Mouse (Mus musculus): ENCODE measurements at regions not wholly inside any gene's neighbourhood (a gene's known extent, or its start where the extent isn't known, plus 50 kb on each side); places are given as distances from the start of the nearest gene placed in this dataset.

DNA sequence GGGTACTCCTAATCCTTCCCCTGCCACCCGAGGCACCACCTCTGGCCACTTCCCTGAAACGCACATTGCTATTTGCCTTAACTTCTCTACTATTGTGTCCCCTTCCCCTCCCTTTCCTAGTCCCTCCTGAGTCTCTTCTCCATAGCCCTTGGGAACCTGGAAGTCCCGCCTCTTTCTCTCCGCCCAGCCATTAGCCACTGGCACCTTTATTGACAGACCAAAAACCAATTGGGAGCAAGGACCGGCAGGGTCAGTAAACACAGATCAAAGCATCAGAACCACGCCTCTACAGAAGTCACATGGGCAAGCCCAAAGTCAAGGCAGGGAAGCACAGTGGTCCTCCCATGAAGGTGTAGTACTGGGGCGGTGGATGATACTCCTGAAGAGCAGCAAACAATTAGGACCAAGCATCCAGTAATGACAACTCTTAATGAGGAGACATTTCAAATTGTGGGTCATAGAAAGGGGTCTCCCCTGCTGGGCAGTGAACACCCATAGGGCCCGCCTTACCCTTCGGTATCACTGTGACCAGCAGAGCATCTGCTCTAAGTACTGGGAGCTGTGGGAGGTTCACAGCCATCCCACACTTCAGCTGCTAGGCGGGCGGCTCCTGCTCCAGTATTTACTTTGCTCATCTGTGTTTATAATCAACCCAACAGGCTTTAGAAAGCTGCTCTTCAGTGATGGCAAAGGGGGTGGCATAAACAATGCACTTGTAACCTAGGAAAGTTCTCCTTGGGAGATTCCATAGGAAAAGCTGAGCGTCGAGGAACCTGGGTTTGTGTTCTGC lies 226.5 kb upstream of the Mphosph6 start:
- DNase-seq (ENCODE audit: low spot score): no peak

GRCm38 (mm10) chr8:118023451-118023850 lies 221.7 kb upstream of the Mphosph6 start:
- no peak for DNase-seq (ENCODE audit: low spot score)

- DNase-seq (ENCODE audit: low spot score): no peak
Observed at GRCm38 (mm10) chr8:118021978-118022377, 220.2 kb upstream of the Mphosph6 start.

DNA sequence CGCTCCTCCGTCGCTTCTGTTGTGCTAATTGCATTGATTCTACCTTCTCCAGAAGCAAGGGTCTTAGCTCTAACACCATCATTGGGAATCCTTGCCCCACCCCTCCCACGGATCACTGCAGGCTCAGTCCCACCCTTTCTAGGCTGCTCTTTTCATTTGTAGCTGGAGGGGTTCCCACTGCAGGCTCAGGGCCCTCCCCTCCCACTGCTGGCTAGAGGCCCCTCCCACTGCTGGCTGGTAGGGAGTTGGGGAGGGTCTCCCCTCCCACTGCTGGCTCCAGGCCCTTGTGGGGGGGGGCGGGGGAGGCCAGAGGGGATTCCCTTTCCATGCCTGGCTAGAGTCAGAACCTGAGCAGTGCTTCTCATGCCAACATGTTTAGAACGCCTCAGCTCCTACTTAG lies 215.5 kb upstream of the Mphosph6 start:
- DNase-seq (ENCODE audit: low spot score): no peak

GRCm38 (mm10) chr8:118005186-118005585 lies 203.4 kb upstream of the Mphosph6 start:
- DNase-seq (ENCODE audit: low spot score): no peak

DNA sequence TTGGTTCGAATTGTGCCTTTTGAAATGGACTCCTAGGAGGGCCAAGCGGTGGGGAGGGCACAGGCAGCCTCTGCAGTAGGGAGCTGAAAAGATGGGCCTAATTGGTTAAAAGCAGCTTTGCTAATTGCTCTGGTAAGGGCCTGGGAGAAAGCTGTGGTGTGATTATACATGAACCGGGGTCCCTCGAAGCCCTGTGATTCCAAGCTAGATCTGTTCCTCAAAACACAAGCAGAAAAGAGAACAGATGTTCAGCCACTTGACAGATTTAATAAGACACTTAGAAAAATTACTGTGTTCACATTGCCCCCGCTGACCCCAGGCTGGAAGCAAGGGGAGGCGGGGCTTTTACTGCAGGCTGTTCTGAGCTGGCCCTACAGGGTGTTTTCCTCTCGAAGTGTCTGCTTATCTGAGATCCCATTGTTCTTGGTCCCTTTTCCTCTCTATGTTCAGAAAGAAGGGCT lies 202.7 kb upstream of the Mphosph6 start:
- no peak for DNase-seq (ENCODE audit: low spot score)

- DNase-seq (ENCODE audit: low spot score): no peak
Observed at GRCm38 (mm10) chr8:118001138-118001537, 199.4 kb upstream of the Mphosph6 start.

GRCm38 (mm10) chr8:117991826-117992225 lies 190.1 kb upstream of the Mphosph6 start:
- DNase-seq (ENCODE audit: low spot score): no peak

DNA sequence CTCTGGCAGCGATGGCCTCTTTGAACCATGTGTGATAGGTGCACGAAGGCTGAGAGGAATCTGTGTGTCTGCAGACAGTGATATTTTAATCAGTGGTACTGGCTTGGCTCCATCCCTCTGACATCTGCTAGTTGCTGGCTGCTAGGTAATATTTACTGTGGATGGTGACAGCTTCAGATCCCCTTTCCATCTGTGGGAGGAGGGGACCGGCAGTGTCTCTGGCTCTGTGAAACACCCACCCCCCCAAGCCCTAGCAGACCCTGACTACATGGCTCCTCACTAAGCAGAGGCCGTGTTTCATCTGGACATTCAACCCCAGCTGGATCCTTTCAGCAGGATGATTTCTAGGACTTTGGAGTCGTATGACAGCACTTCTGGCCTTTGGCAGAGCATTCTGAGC lies 187.0 kb upstream of the Mphosph6 start:
- DNase-seq (ENCODE audit: low spot score): no peak

DNA sequence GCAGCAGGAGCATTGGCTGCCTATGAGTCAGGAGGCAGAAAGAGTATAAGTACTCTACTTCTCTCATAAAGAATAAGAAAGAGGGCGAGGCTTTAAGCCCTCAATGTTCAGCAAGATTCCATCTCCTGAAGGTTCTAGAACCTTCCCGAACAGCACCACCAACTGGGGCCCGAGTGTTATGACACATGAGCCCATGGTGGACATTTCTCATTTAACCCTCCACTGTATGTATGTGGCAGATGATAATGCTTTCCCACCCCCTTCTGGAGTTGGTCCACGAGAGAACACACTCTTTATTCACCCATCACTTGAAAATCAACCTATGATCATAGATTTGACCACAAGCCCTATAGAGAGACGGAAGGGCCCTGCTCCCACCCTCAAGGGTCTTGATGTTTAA lies 166.6 kb upstream of the Mphosph6 start:
- DNase-seq (ENCODE audit: low spot score): no peak

DNA sequence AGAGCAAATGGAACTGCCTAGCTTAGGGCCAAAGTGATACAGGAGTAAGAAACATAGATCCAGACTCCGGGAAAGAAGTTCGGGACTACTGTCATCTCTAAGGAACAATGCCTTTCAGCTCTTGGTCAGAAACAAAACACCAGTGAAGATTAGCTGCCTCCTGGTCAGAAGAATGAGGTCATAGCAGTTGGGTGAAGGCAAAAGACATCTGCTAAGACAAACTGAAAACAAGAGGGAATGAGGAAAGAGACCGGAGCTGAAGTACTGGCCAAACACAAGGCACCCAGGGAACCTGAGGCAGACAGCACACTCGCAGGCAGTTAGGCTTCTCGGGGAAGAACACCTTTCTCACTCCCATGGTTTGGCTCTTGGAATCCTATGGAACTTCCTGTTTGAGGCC lies 164.8 kb upstream of the Mphosph6 start:
- no peak for DNase-seq (ENCODE audit: low spot score)

DNA sequence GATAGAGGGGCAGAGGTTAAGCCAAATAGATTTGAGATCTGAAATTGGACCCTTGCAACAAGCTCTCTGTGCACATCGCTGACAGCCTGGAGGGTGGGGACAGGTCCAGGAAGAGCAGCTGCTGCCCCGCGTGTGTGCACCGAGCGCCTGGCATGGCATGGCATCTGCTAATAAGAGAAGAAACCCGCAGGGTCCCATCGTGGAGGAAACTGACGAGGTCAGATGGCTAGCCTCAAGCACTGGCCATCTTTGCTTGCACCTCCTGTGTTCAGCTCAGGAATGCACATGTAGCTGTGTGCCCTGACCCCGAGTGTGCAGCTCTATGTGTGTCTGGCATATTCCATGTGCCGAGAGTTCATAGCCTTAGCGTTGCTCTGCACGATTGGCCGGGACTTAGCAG lies 161.7 kb upstream of the Mphosph6 start:
- DNase-seq (ENCODE audit: low spot score): no peak

DNA sequence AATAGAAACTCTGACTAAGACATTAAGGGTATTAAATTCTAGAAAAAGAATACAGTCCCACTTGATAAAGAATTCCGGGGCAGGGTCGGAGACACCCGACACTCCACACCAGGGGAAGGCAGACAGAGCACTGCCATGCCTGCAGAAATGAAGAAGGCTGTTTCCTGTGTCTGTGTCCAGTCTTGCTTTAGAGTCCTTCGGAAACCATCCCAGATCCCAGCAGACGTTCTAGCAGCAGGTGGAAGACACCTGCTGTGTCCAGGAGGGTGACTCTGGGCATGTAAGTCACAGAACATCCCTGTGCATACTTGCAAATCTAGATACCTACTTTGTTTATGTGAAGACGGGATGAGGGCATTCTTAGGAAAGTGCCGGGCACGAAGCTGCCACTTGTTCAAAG lies 160.9 kb upstream of the Mphosph6 start:
- no peak for DNase-seq (ENCODE audit: low spot score)

DNA sequence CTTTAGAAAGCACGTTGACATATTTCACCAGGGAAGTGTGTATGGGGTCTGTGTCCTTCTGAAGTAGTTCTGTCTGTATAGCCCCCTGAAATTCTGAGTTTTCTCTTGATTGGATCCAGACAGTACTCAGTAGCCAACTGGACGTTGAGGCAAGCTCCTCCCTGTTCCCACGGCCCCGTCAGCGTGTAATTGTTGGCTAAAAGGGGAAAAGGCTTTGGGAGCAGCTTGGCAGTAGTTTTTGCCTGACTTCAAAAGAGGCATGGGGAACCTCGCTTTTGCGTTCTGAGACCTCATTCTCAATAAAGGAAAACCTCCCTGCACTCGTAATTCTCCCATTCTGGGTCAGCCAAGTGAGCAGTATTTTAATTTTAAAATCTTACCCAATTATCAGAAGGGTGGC lies 157.8 kb upstream of the Mphosph6 start:
- no peak for DNase-seq (ENCODE audit: low spot score)

DNA sequence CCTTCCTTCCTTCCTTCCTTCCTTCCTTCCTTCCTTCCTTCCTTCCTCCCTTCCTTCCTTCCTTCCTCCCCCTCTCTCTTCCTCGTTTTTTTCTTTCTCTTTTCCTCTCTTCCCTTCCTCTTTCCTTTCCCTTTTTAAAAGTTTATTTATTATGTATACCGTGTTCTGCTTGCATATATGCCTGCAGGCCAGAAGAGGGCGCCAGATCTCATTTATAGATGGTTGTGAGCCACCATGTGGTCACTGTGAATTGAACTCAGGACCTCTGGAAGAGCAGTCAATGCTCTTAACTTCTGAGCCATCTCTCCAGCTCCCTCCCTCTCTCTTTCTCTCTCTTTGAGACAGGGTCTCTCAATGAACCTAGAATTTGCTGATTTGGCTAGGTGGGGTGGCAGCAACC lies 157.2 kb upstream of the Mphosph6 start:
- DNase-seq (ENCODE audit: low spot score): no peak

- DNase-seq (ENCODE audit: low spot score): no peak
Observed at GRCm38 (mm10) chr8:117951656-117952055, 149.9 kb upstream of the Mphosph6 start.

DNA sequence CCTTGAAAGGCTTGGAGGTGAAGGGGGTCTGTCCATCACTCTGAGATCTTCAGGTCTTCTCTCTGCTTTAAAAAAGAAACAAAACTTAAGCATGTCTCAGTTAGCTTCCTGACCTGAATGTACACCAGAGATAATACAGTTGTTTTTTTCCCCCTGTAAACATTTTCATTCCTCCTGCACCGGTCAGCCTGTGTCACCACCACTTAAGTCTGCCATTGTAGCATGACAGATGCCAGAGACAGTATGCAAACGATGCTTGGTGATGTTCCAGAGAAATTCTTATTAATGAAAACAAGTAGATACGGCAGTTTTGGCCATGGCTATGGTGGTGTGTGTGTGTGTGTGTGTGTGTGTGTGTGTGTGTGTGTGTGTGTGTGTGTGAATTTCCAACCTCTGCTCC lies 144.8 kb upstream of the Mphosph6 start:
- no peak for DNase-seq (ENCODE audit: low spot score)

DNA sequence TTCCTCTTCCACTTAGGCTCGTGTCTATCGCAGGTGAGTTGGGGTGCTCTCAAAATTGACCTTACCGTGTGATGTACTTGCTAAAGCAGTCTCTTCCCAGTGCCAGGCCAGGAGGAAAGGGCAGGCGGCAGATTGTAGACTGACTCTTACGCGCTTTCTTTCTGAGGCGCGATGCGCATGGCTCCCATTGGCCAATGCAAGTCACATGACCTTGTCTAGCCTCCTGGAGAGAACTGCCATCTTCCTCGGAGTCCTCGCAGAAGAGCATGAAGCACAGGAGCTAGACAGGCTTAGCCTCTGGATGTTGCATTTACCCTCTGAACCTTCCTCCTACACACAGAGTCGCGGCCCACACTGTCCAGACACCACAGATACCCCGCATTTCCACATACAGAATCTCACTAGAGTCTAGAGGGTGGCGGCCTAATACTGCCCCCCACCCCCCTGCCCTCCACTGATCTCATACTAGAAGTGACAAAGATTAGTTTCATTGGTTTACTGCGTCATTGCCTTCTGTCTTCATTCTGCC lies 132.9 kb upstream of the Mphosph6 start:
- DNase-seq (ENCODE audit: low spot score): no peak

DNA sequence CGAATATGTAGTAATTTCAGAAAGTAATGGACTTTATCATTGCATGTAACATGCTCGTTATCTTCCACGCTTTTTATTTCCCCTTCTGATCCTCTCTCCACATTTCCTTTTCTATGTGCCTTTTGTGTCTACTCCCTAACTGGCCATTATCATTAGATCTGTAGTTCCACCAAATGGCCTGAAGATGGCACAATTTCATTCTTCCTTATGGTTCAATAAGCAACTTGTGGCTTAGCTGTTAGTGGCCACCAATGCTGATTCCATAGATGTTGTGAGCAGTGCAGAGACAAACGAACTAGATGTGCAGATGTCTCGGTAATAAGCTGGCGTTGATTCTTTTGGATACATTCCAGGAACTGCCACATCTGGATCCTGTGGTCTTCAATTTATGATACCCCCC lies 128.9 kb upstream of the Mphosph6 start:
- no peak for DNase-seq (ENCODE audit: low spot score)

GRCm38 (mm10) chr8:117929606-117930005 lies 127.9 kb upstream of the Mphosph6 start:
- DNase-seq (ENCODE audit: low spot score): no peak

DNA sequence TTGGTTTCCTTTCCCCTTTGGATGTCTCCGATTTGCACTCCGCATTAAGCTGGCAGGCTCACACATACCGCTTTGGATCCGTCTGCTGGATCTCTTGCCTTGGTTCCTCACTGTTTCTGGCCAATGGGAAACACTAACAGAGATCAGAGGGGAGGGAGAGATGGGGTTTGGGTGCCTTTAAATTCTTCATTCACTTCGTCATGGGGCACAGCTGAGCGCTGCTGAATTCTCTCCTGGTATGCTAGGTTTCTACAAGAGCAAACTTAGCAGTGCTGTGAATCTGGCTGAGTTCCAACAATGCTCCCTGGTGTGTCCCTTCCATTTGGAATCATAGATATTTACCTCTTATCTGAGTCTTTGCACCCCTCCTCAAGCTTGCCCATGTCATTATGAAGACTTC lies 121.6 kb upstream of the Mphosph6 start:
- no peak for DNase-seq (ENCODE audit: low spot score)

DNA sequence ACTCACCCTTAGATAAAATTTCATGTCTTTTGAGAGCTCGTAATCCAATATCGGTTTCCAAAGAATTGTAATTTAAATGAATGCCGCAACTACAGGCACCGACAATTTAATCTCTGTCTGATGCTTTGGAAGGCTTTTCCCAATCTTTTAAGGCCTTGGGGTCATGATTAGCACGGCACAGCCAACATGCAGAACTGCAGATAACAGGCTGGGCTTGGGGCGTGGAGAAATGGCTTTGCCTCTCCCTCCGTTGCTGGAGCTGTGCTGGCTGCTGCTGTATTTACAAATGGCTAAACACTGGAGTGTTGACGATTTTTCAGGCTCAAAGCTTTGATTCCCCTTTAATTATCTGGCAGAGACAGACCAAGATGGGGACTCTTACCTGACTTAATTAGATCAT lies 101.3 kb upstream of the Mphosph6 start:
- no peak for DNase-seq (ENCODE audit: low spot score)

GRCm38 (mm10) chr8:117899892-117900291 lies 98.1 kb upstream of the Mphosph6 start:
- DNase-seq (ENCODE audit: low spot score): no peak

DNA sequence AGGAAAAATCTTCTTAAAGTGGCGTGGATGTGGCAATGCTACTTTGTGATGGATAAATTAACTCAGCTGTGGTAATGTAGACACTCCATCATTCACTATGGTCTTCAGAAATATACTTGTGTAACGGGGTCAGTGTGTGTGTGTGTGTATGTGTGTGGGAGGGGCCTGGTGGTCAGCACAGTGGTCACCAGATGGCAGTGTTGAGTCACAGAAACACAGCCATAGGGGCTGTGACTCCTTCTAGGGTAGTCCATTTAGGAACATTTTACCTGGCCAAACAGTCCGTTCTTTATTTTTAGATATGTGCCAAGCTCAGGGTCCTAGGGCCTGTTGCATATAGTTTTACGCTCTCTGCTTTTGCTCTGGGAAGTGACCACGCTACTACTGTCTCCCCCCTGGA lies 96.3 kb upstream of the Mphosph6 start:
- DNase-seq (ENCODE audit: low spot score): no peak

All from ovary, postnatal 10 days (tissue).